Comparison of ENCODE assay signal across 19 mouse cellular contexts in genomic region chr8:13521392-13521791, GRCm38 (mm10). TPM values are rescaled to one million over a fixed set of nuclear protein-coding genes. Genes with fewer than 3 reads are reported as not detected.
DNase-seq lines count a peak whose midpoint lies in the region; ATAC-seq lines count a peak whose summit lies in the region.
"Had no signal": no experiment of that assay in that cellular context is flagged by ENCODE, and none has a peak within 500 bp of the region (broad histone marks: within the 10 kb centered on the region; RNA-seq: fewer than 3 reads in every experiment).

No protein-coding gene starts in this region.

- ATAC-seq in lung, embryonic 16.5 days (ENCODE audit: low read depth): 0 out of 2 replicates have a peak, but pooled peaks have one; percentile 32
- peak; percentile 86 for ATAC-seq in intestine, embryonic 15.5 days
- ATAC-seq: midbrain, embryonic 13.5 days had no signal

- no peak overlapping the region for H3K27ac ChIP-seq in heart, embryonic 10.5 days
- no peak overlapping the region for H3K27ac ChIP-seq in lung, embryonic 16.5 days (ENCODE audit: low read length)
- peak overlapping the region; percentile 64; the same call in 1 of the 2 replicates for H3K27ac ChIP-seq in intestine, embryonic 15.5 days
- H3K27ac ChIP-seq: embryonic facial prominence, embryonic 13.5 days; hindbrain, embryonic 14.5 days; left cerebral cortex, adult 2 months; limb, embryonic 13.5 days; midbrain, embryonic 13.5 days had no signal

- H3K36me3 ChIP-seq in heart, embryonic 10.5 days: no peaks in the 10 kb centered on the region
- no peaks in the 10 kb centered on the region for H3K36me3 ChIP-seq in lung, embryonic 16.5 days (ENCODE audit: control insufficient read depth, insufficient read depth, low read length)
- H3K36me3 ChIP-seq in intestine, embryonic 15.5 days: no peaks in the 10 kb centered on the region
- H3K36me3 ChIP-seq: embryonic facial prominence, embryonic 13.5 days; limb, embryonic 13.5 days; midbrain, embryonic 13.5 days had no signal

- no peak overlapping the region for H3K9ac ChIP-seq in lung, embryonic 16.5 days (ENCODE audit: low read length)
- no peak overlapping the region for H3K9ac ChIP-seq in intestine, embryonic 15.5 days
- H3K9ac ChIP-seq: embryonic facial prominence, embryonic 13.5 days; hindbrain, embryonic 14.5 days; limb, embryonic 13.5 days; midbrain, embryonic 13.5 days had no signal

- H3K4me1 ChIP-seq in heart, embryonic 10.5 days: peaks cover 19% of the 10 kb centered on the region
- peaks cover 3% of the 10 kb centered on the region; the same call in 1 of the 2 replicates for H3K4me1 ChIP-seq in lung, embryonic 16.5 days (replicated peaks; ENCODE audit: control insufficient read depth, insufficient read depth, low read length)
- peaks cover 25% of the 10 kb centered on the region for H3K4me1 ChIP-seq in intestine, embryonic 15.5 days (replicated peaks)
- H3K4me1 ChIP-seq: embryonic facial prominence, embryonic 13.5 days; midbrain, embryonic 13.5 days had no signal

- H3K27me3 ChIP-seq in heart, embryonic 10.5 days (ENCODE audit: insufficient read depth, poor library complexity, severe bottlenecking): no peaks in the 10 kb centered on the region
- no peaks in the 10 kb centered on the region for H3K27me3 ChIP-seq in lung, embryonic 16.5 days (ENCODE audit: control insufficient read depth, insufficient read depth, low read depth, low read length)
- no peaks in the 10 kb centered on the region for H3K27me3 ChIP-seq in intestine, embryonic 15.5 days (replicated peaks)
- H3K27me3 ChIP-seq: midbrain, embryonic 13.5 days had no signal

- DNase-seq in heart, adult 11 months: peak; percentile 36
- DNase-seq in heart, embryonic 10.5 days (ENCODE audit: low spot score): no peak
- DNase-seq in lung, postnatal 25 days (ENCODE audit: low spot score): no peak
- DNase-seq in left cerebral cortex, adult 9 months (ENCODE audit: low spot score in 2 of 2): no peak
- no peak for DNase-seq in urinary bladder, postnatal 14 days (ENCODE audit: low spot score)
- DNase-seq: cerebellum, adult 11 months; gastrocnemius, postnatal 36 days; heart, postnatal 10 days; kidney, adult 9 months; lung, adult 18-20 months had no signal

- 46% methylated on average over 7 of the region's 7 CpGs for WGBS in heart, embryonic 10.5 days
- WGBS in lung, embryonic 16.5 days: 38% methylated on average over 7 of the region's 7 CpGs
- WGBS in intestine, embryonic 15.5 days: 19% methylated on average over 7 of the region's 7 CpGs

- H3K4me3 ChIP-seq in heart, embryonic 10.5 days: no peak overlapping the region
- H3K4me3 ChIP-seq in lung, embryonic 16.5 days (ENCODE audit: low read length): no peak overlapping the region
- no peak overlapping the region for H3K4me3 ChIP-seq in intestine, embryonic 15.5 days (replicated peaks)
- H3K4me3 ChIP-seq: embryonic facial prominence, embryonic 13.5 days; left cerebral cortex, adult 2 months; limb, embryonic 13.5 days; midbrain, embryonic 13.5 days; myocyte had no signal

- no peak overlapping the region for H3K4me2 ChIP-seq in lung, embryonic 16.5 days (ENCODE audit: low read depth, low read length)
- no peak overlapping the region for H3K4me2 ChIP-seq in intestine, embryonic 15.5 days (replicated peaks)
- H3K4me2 ChIP-seq: embryonic facial prominence, embryonic 13.5 days; hindbrain, embryonic 14.5 days; limb, embryonic 13.5 days; midbrain, embryonic 13.5 days had no signal

- no peaks in the 10 kb centered on the region for H3K9me3 ChIP-seq in heart, embryonic 10.5 days
- no peaks in the 10 kb centered on the region for H3K9me3 ChIP-seq in lung, embryonic 16.5 days (ENCODE audit: control insufficient read depth, low read length)
- no peaks in the 10 kb centered on the region for H3K9me3 ChIP-seq in intestine, embryonic 15.5 days
- H3K9me3 ChIP-seq: embryonic facial prominence, embryonic 13.5 days; limb, embryonic 13.5 days; midbrain, embryonic 13.5 days had no signal

RNA-seq across cellular contexts. Expression of gene Gas6, which starts 27.1 kb away (rescaled TPM):
- 13.8 and 23.3 TPM in 2 replicates for polyA plus RNA-seq in heart, embryonic 10.5 days (2016; fragmentation: Nextera tagmentation; extraction: Ambion mirVana)
- 78.0 and 83.8 TPM in 2 replicates for polyA plus RNA-seq in lung, embryonic 16.5 days (2015; fragmentation: Nextera tagmentation; extraction: Ambion mirVana)
- polyA plus RNA-seq in intestine, embryonic 15.5 days (2015; fragmentation: Nextera tagmentation; extraction: Ambion mirVana): 50.9 and 57.8 TPM in 2 replicates

RNA-seq across cellular contexts. Expression of gene 1700029H14Rik, which starts 40.9 kb away (rescaled TPM):
- not detected in 2 replicates for polyA plus RNA-seq in heart, embryonic 10.5 days (2016; fragmentation: Nextera tagmentation; extraction: Ambion mirVana)
- not detected in 2 replicates for polyA plus RNA-seq in lung, embryonic 16.5 days (2015; fragmentation: Nextera tagmentation; extraction: Ambion mirVana)
- not detected in 2 replicates for polyA plus RNA-seq in intestine, embryonic 15.5 days (2015; fragmentation: Nextera tagmentation; extraction: Ambion mirVana)
- polyA plus RNA-seq: embryonic facial prominence, embryonic 13.5 days; forebrain, embryonic 11.5 days; hindbrain, embryonic 14.5 days; limb, embryonic 13.5 days; midbrain, embryonic 13.5 days; myocyte had no signal
